Mouse (Mus musculus) CH12F3 (cell line): ENCODE measurements around the gene Sptbn2.

Experiments used
- in situ Hi-C: fragments of 300-500 bp; cut with MboI; formaldehyde crosslinking; loops from 2 replicates; pipeline ENCODE4 v1.14.3; 2020; ENCODE audit warnings: low sequenced_read_pairs

The Sptbn2 gene

DNA sequence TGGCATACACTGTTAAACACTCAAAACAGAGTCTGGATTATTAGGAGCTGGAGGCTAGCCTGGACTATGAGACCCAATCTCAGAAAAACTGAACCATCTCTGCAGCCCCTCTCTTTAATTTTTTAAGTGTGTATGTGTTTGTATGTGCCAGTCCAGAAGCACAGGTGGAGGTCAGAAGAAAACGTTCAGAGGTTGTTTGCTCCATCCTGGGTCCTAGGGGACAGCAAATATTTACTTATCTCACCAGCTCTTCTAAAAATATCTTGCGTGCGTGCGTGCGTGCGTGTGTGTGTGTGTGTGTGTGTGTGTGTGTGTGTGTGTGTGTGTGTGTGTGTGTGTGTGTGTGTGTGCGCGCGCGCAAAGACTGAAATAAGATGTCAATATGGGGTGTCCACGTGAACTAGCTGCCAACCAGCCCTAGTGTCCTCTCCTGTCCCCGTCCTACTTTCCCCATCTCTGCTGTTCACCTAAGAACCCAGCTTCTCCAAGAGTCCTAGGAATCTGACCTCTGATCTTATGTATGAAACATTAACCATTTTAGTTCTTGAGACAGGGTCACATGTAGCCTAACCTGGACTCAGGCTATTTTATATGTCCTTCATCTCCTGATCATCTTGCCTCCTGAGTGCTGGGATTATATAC lies 56.7 kb downstream of the Sptbn2 start:
- in situ Hi-C loops: no loop called here

GRCm38 (mm10) chr19:4772785-4773184 lies 61.8 kb downstream of the Sptbn2 start:
- in situ Hi-C loops: no loop called here

DNA sequence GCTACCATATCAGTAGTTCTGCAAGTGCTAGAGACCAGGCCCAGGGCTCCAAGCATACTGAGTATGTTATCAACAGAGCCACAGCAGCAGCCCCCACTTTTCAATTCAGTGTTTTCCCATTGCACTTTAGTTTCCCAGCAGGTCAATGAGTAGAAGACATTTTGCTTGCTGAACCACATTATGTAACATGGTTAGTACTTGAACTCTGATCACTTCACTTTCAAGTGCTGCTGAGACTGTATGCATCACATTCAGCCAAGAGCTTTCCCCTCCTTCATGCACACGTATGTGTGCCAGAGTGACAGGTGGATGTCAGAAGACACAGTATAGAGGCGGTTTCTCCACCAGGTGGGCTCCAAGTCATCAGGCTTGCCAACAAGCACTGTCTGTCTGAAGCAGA lies 71.9 kb downstream of the Sptbn2 start:
- in situ Hi-C loops: no loop called here

GRCm38 (mm10) chr19:4785206-4785605 lies 74.2 kb downstream of the Sptbn2 start:
- in situ Hi-C loops: no loop called here

GRCm38 (mm10) chr19:4786313-4786712 lies 75.3 kb downstream of the Sptbn2 start:
- in situ Hi-C loops: no loop called here

- in situ Hi-C loops: no loop called here
Observed at GRCm38 (mm10) chr19:4793281-4793830, 82.4 kb downstream of the Sptbn2 start.

- in situ Hi-C loops: no loop called here
Observed at GRCm38 (mm10) chr19:4793831-4794422, 83.0 kb downstream of the Sptbn2 start, which contains the start of gene Rbm4. Gene Rbm4, minus strand, starts transcription at chr19:4793901.

DNA sequence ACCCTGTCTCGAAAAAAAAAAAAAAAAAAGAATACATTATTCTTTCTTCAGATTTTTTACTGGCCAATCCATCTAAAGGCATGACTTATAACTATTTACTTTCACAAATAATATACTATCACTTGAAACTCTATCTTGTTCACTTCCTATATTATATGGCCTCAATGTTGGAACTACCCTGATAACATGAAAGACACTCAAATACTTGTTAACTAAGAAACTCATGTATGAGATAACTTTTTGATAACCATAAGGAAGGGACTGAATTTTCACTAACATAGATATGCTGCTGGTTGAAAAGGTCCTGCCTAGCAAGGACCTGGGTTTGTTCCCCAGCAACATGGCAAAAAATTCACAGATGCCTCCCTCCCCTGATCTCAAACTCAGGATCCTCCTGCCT lies 85.0 kb downstream of the Sptbn2 start:
- in situ Hi-C loops: no loop called here

DNA sequence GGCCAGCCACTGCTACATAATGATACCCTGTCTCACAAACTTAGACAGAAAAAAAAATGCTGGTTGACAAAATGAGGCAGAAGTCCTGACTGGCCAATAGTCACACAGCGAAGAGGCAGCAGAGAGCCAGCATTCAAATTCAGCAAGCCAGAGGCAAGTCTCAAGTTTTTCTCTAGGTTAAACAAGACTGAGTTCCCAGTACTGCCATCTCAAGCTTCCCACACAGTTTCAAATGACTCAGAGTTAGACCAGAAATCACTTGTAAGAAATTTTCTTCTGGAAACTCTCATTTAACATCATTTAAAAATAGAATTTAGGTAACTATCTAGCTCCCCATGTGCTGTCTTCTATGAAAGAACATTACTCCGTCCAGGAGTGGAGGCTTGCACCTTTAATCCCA lies 86.9 kb downstream of the Sptbn2 start:
- in situ Hi-C loops: no loop called here

GRCm38 (mm10) chr19:4799083-4799482 lies 88.1 kb downstream of the Sptbn2 start:
- in situ Hi-C loops: no loop called here
